Comparison of ENCODE assay signal across 16 mouse cellular contexts in genomic region chr8:21906290-21906689, GRCm38 (mm10). TPM values are rescaled to one million over a fixed set of nuclear protein-coding genes. Genes with fewer than 3 reads are reported as not detected.
DNase-seq lines count a peak whose midpoint lies in the region; ATAC-seq lines count a peak whose summit lies in the region.
"Not testable (repeated sequence)": the region's sequence is repeated elsewhere in the genome, so short reads cannot be mapped to it uniquely, and the experiment has no call there.
"Had no signal": no experiment of that assay in that cellular context is flagged by ENCODE, and none has a peak within 500 bp of the region (broad histone marks: within the 10 kb centered on the region; RNA-seq: fewer than 3 reads in every experiment).

Gene Defb11, minus strand, starts transcription at chr8:21906412.

- H3K4me1 ChIP-seq in forebrain, embryonic 10.5 days; hindbrain, embryonic 15.5 days (replicated peaks); midbrain, embryonic 13.5 days (replicated peaks): not testable (repeated sequence)

- peak within 1 kb of the TSS; percentile 8; the same call in 1 of the 2 replicates for H3K27ac ChIP-seq in forebrain, embryonic 10.5 days
- H3K27ac ChIP-seq in hindbrain, embryonic 15.5 days (replicated peaks); midbrain, embryonic 13.5 days: not testable (repeated sequence)

- H3K36me3 ChIP-seq in forebrain, embryonic 10.5 days (replicated peaks); hindbrain, embryonic 15.5 days; midbrain, embryonic 13.5 days: not testable (repeated sequence)

- peak; percentile 92 for DNase-seq in Muller cell, postnatal 12 days (ENCODE audit: inconsistent ontology term)
- DNase-seq in forebrain, embryonic 10.5 days (ENCODE audit: extremely low spot score, low spot score); gonadal fat pad, adult 2 months (ENCODE audit: low read depth): not testable (repeated sequence)
- DNase-seq in kidney, adult 8-10 months: peak; percentile 21 to 67
- peak; percentile 22 to 44 for DNase-seq in kidney, postnatal 36 days
- DNase-seq in retina, postnatal 1 day: peak; percentile 78

- peak; percentile 79; the same call in 1 of the 2 replicates for ATAC-seq in hindbrain, embryonic 15.5 days (ENCODE audit: low FRiP score, low read depth)
- 0 out of 2 replicates have a peak, but pooled peaks have one; percentile 14 for ATAC-seq in midbrain, embryonic 13.5 days

- H3K9me3 ChIP-seq in forebrain, embryonic 10.5 days; hindbrain, embryonic 15.5 days; midbrain, embryonic 13.5 days: not testable (repeated sequence)

- H3K4me3 ChIP-seq in forebrain, embryonic 10.5 days; hindbrain, embryonic 15.5 days; midbrain, embryonic 13.5 days (replicated peaks): not testable (repeated sequence)

- not testable (repeated sequence) for H3K4me2 ChIP-seq in hindbrain, embryonic 15.5 days; midbrain, embryonic 13.5 days (replicated peaks)

- not testable (repeated sequence) for H3K27me3 ChIP-seq in forebrain, embryonic 10.5 days (ENCODE audit: poor library complexity, severe bottlenecking); hindbrain, embryonic 15.5 days; midbrain, embryonic 13.5 days

- H3K9ac ChIP-seq in hindbrain, embryonic 15.5 days; midbrain, embryonic 13.5 days (replicated peaks): not testable (repeated sequence)

RNA-seq across cellular contexts. Expression of gene Defb11, which starts in this region (rescaled TPM):
- not detected in 2 replicates for polyA plus RNA-seq in forebrain, embryonic 10.5 days (2016; fragmentation: Nextera tagmentation; extraction: Ambion mirVana)
- 49.7 and 259 TPM in 2 replicates for polyA plus RNA-seq in gonadal fat pad, adult 2 months (2012; rRNA removed)
- 30.6 and 34.9 TPM in 2 replicates for polyA plus RNA-seq in hindbrain, embryonic 15.5 days (2015; fragmentation: Nextera tagmentation; extraction: Ambion mirVana)
- 2.0 and 4.2 TPM in 2 replicates for polyA plus RNA-seq in midbrain, embryonic 13.5 days (2015; fragmentation: Nextera tagmentation; extraction: Ambion mirVana)
- polyA plus RNA-seq: heart, embryonic 10.5 days; heart, embryonic 16.5 days; intestine, embryonic 15.5 days; liver, adult 2 months; liver, embryonic 16.5 days; lung, embryonic 16.5 days; stomach, postnatal 0 days; thymus, adult 2 months had no signal
